Mouse (Mus musculus): Measurements from ENCODE around the gene Ppp3ca.
A peak's percentile ranks its signal among the peaks of the same experiment; 100 is the strongest.
"Not testable (repeated sequence)": the region's sequence is repeated elsewhere in the genome, so short reads cannot be mapped to it uniquely, and the experiment has no call there.

Ppp3ca gene

DNA sequence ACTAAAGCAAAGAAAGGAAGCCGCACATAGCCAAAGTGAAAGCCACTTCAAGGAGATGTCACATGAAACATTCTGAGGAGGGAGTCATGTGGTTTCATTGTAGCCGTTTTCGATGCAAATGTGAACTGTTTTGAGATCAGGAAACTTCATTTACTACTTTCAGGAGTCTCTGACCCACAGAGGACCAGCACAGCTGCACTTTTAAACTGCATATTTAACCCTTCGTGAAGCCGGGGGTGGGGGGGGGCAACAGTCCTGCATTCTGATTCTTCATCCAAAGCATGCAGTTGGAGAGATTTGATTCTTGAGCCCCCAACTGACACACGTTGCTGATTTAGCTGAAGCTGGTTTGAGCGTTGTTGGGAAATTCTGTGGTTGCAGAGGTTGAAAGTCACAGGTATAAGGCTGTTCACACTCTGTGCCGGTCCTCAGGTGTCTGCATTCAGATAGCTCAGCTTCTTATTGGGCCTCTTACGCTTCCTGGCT, 18.2 kb downstream of the Ppp3ca start:
- DNase-seq = no peak

DNA sequence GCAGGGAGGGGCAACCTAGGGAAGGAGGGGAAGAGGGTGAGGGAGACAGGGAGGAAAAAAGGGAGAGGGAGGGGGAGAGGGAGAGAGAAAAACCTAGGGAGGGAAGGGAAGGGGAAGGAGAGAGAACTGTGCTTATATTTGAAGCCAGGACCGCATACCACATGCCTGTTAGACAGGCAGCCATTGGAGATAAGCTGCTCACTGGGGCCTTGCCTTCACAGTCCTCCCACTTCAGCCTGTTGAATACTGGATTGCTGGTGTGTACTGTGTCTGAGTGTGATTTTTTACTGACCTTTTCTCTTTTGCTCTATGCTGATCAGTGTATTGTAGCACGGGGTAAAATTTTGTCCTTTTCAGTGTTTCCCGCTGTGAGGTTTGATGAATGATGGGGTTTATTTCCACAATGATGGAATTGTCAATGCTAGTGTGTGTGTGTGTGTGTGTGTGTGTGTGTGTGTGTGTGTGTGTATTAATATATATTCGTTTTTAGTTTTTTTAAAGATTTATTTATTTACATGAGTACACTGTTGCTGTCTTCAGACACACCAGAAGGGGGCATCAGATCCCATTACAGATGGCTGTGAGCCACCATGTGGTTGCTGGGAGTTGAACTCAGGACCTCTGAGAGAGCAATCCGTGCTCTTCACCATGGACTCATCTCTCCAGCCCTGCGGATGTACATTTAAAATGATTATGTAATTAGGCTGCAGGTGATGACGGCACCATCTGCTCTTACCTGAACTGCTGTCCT, 20.0 kb downstream of the Ppp3ca start:
- DNase-seq = no peak

DNA sequence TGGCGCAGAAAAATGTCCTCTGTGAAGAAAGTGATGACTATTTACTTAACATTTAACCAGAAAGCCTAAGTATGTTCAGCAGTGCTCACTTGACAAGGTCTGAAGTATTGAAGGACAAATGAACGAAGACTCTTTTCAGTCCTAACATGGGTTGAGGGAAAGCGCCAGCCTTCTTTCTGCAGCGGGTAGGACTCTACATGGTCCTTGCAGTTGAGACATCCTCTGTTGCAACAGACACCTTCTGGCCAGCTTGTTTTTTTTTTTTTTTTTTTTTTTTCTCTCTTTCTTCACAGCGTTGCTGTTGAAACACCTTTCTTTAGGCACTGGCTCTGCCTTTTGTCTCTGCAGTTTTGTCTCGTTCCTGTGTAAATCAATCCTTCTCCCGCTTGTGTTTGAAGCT, 22.1 kb downstream of the Ppp3ca start:
- DNase-seq = no peak

DNA sequence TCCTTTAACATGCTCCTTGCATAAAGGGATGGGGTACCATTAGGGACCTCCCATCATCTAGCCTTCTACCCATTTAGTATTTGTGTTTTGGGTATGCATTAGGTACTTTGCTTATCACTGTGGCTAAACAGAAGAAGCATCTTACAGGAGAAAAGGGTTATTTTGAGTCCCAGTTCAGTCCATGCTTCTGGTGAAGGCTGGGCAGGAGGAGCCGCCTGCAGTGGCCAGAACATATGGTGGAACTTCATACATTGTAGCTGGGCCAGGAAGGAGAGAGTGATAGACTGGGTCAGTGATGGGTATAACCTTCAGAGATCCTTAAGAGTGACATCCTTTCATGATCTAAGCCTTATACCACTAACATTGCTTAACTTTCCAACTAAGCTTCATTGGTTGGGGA, 23.6 kb downstream of the Ppp3ca start:
- no peak for DNase-seq

DNA sequence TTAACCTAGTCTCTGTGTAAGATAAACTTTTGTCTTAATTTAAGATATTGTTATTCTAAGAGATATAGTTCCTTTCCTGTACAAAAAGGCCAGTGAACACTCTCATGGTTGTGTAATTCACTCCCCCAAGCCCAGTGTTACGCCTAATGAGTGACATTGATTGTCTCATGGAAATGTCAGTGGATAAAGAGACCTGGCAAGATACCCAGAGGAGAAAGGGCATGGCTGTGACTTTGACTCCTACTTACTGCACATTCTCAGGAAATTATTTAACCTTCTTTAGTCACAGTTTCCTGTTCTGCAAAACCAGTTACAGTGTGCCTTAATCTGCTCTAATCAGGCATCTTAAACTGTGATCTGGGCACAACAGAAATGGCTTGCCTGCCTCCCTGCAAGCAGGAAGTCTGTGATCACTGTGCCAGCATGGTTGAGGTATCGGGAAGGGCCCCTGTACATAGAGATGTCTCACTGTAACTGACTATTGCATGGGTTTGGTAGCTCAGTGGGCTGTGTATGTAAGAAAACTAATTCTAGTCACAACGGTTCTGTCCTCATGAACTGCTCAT, 27.8 kb downstream of the Ppp3ca start:
- DNase-seq = peak; percentile 26 to 48

DNA sequence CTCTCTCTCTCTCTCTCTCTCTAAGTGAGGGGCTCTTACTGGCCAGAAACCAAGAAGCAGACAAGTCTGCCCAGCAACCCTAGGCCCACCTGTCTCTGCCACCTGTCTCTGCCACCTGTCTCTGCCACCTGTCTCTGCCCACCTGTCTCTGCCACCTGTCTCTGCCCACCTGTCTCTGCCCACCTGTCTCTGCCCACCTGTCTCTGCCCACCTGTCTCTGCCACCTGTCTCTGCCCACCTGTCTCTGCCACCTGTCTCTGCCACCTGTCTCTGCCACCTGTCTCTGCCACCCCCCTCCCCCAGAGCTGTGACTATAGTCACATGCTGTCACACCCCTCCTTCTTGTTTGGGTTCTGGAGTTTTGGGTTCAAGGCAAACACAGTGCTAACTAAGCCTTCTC, 29.8 kb downstream of the Ppp3ca start:
- not testable (repeated sequence) for DNase-seq

DNA sequence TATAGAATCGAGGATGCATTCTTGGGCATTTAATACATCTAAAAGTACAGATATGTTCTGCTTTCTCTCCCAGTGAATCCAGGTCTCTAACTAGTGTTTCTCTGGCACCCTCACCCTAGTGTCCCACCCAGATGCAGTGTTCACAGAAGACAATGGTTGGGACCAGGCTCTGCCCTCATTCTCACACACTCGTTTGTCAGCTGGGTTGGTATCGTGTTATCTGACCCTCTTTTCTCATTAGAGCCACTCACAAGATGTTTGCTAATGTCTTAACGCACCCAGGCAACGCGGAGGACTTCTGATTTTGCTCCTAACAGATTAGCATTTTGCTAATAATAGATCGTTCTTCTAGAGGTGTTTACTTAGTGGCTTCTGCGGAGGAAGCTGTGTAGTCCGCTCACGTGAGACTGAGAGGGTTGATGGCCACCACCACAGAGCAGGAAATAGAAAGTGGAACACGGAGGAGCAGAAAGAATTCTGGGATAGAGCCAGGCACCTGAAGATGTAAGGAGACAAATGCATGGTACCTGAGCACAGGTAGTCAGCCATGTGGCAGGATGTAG, 30.6 kb downstream of the Ppp3ca start:
- DNase-seq = no peak

DNA sequence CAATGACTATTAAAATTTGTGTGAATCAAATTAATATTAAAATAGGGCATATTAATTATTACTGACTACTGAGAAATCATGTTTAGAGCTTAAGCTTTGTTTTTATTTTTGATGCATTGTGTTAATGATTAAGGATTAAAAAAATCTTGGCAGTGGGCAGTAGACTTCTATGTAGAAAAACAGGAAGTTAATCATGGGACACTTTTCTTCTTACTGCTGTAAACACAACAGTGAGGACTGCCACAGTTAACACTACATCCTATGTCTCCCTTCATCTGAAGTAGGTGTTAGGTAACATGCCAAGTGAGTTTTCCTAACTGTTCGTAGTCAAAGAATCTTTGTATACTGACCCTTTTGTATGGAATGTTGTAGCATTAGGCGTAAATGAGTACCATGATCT, 32.9 kb downstream of the Ppp3ca start:
- DNase-seq = no peak

DNA sequence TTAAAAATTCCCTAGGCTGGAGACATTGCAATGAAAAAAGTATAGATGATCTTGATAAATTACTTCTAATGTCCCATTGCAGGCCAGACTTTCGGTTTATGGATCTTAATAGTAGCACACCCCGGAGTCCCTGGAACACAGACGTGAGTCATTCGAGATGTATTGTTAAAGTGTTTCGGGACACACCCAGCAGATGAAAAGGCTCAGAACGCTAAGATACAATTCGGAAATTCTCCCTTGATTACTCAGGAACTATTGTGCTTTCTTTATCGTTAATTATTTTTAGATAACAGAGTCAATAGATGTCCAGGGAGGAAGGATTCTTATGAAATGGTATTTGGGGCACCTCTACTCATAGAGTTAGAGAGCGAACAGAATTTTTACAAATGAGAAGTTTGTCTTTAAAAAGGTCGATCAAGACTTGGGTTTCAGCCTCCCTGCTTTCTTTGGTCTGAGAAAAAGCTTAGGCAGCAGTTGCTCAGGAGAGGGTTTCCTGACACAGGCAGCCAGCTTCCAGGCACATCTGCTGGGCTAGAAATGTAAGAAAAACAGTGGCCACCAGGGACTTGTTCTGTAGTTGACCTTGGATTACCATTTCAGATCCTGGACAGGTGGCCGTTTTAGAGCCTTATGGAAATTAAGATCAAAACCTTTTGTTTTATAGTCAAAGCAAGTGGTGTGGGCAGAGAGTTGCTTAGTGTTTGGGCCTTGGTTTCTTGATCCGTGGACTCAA, 34.8 kb downstream of the Ppp3ca start:
- DNase-seq = peak in 1 of 2 experiments; percentile 42

DNA sequence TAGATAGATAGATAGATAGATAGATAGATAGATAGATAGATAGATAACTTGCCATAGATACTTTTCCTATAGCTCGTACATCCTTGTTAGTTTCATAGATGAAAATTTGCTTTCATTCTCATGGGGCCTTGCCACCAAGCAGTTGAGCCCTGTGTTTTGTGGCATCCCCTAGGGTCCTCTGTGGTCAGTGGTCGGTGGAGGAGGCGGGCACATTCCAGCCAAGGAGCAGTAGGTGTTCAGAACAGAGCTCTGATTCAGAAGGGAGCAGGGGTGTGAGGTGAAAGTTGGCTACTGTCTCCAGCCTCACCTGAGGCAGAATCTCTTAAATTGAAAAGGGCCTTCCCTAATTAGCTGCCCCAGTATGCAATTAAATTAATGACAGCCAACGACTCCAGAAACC, 36.1 kb downstream of the Ppp3ca start:
- DNase-seq = no peak

DNA sequence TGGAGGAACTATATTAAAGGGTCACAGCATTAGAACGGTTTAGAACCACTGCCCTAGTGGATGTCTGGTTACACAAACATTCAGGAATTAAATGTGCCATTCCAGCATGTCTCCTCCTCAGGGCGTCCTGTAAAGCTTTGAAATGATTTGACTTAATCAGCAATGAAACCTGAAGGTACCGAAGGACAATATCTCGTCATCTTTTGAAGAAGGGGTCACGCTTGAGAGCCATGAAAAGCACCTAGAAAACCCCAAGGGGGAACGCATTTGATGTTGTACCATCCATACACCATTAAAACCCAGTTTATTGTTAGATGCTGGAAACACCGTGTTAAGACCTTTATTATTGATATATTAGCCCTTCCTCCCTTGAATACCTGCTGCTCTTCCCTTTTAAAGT, 36.8 kb downstream of the Ppp3ca start:
- no peak for DNase-seq

DNA sequence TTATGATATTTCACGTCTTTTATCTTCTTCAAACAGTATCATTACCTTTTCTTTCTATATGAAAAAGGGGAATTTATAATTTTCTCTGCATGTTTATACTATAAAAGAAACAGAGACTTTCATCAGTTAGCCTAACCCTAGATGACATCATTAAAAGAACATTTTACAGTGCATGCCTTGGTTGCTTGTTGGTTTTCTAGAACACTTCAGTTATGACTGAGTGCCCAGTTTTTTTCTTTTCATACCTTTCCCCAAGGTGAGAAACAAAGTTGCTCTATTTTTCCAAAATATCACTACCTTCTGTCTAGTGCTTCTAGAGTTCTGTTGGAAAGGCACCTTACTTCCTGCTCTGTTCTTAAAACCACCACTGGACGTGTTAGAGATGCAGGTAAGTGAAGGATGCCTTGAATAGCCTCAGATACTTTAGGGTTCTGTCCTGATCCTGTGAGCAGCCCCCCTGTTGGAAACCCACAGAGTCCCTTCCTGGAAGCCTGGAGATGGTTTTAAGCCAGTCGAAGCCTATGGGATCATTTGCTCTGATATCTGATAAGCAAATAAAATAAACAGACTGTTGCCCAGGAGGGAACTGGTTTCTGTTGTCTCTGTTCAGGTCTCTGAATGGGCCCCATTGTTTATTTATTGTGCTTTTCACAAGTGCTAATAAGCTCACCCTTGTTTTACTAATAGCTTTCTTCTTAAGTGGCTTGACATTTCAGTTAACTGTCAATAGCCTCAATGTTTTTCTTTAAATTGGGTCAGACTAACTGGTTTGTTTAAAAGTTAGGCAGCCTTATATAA, 37.5 kb downstream of the Ppp3ca start:
- no peak for DNase-seq

DNA sequence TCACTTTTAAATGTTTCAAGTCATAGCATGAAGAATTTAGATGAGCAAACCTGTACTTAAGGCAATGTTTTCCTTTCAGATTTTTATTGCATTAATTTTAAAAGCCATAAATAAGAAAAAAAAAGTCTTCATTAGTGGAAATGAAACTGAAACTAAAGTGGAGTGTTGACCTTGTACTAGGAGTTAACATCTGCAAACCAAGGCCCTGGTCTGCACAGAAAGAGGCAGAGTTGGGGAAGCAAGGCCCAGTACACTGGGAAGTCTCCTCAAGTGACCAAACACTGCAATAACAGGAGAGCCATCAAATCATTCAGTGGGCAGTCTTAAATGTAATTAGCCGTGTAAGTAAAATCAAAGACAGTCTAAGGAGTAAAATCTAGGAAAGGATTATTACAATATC, 38.3 kb downstream of the Ppp3ca start:
- no peak for DNase-seq

DNA sequence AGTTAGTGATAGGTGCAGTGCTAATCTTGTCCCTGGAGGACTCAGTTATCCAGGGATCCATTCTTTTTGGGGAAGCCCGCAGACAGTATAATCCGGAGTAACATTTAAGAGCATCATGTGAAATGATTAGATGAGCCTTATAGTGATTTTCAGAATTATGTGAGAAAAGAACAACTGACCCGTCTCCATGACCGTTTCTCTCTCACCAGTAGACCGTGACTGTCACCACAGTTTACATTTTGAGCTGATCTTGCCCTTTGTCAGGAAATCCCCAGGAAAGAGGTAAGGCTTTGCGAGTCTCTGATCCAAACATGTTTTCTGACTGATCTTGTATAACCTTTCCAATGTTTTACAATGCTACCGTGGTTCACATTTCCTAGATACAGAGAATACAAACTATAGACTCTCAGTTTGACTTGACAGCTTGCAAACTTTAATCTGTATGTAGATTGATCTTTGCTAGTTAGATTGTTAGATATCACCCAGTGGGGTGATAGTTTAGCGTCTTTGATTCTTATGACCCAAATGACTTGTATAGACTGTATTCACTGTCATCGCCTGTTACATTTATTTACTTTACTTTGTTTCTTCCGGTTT, 40.5 kb downstream of the Ppp3ca start:
- no peak for DNase-seq

DNA sequence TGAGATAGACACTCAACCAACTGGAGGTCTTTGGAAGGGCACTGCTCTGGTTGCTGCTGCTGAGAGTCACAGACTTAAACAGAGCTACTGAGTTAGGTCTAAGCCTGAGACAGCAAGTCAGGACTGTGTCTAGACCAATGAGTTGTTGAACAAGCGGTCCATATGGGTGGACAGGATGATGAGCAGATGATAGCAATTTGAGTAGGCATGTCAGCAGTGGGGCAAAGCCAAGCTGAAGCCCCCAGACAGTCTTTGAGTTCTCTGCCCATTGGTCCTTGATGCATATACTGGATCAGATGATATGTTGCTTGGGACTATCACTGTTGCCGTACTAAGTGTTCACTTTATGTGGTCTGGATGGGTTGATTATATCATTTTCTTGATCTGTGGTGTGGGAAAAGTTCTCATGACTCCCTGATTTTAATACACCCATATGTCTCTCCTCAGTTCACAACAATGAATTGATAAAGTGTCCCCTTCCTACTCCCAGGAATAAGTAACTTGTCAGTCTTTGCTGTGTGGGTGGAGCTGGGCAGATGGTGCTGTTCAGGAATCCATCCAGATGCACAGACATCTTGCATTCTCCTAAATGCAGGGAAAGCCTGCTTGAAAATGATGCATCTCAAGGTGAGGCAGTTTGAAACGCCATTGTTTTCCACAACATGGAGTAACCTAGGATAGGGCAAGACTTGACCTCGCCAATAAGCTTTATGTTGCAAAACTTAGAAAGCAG, 44.5 kb downstream of the Ppp3ca start:
- no peak for DNase-seq

DNA sequence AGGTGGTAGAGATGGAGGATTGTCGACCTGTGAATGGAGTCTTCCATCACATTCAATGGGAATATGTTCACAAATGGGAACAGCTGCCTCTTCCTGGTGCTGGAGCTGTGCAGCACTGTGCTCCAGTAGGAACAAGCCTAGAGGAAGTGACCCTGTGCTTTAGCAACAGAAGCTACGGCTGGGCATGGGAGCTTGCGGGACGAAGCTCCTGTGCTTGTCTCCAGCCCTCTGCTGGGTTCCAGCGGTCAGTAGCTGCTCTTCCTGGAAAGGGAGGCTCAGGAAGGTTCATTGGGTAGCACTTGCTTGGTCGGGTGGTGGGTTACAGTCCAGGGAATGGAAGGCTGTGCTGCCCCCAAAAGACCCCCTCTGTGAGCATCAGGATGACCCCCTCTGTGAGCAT, 46.3 kb downstream of the Ppp3ca start:
- no peak for DNase-seq

DNA sequence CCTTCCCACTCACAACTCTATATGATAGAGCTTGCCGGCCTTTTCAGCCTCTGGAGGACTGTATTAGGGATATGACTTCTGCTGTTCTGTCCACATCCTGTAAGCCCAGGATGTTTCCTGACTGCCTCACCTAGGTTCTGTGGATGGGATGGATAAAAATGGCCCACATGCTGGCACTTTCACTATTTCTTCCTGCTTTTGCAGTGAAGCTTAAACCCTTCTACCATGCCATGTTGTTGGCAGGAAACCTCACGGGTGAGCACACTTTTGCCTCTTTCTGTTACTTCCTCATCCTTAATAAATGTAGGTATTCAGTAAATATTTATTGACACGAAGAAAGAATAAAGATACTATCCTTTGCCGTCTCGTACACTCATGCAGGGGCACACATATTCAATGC, 48.5 kb downstream of the Ppp3ca start:
- no peak for DNase-seq

DNA sequence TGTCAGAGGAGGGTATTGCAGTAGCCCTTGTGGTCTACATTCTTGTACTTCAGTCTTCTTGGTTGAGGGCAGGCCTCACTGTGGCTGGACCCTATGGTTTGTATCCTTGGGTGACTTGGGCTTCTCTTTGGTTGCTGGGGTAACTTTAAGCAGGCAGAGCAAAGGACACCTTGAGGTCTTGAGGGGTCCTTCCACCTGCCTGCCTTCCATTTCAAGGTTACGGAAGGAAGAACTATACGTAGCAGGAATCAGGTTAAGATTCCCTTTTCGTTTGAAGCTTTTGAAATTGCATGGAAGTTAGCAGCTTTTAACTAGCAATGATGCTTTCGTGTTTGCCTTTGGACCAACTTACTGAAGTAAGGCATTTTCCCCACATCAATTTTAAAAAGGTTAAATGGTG, 51.3 kb downstream of the Ppp3ca start:
- DNase-seq = no peak

DNA sequence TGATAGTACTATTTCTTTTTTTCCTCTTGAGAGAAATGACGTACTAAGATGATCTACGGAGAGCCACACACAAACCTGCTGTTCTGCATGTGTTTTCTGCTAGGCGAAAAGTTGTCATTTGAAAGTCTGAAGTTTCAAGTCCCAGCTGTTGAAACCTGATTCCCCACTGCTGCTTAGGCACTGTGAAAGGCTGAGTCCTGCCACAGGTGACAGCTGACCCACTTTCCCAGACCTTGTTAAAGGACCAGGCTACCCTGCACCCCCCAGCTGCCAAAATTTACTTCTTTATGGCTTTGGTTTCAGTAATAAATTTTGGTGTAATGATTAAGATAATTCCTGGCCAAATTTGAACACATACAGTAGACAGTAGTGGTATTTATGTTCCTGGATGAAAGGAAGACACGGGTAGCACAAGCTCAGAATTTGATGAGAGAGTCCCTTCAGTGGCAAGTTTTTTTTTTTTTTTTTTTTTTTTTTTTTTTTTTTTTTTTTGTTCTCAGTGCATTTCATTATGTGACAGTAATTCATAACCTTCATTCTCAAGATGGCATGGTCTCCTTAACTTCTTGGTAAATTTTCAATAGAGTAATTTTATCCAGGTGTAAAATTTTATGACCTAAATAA, 52.0 kb downstream of the Ppp3ca start:
- no peak for DNase-seq

DNA sequence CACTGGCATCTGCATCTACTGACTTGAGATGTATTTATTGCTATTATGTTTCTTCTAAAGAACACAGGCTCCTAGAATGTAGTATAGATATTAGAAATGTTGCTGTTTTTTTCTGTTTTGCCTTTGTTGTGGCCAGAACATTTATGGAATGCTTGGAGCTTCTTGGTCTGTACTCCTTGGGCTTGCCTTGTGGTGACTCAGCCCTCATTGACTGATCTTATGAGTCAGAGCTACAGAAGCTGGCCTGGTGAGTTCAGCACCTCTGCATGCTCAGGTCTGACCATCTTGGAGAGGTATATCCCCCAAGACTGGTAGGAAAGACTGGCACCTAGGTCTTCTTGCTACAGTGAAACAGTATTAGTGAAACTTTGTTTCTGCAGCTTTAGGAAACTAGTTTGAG, 52.6 kb downstream of the Ppp3ca start:
- no peak for DNase-seq

Measured in kidney, postnatal 36 days (tissue).